Mouse (Mus musculus) adrenal gland (tissue): ENCODE results near the gene Eef1akmt2.

ENCODE experiments used
- intact Hi-C: fragments of 180-260 bp; cut with DNase I; formaldehyde crosslinking; loops from one replicate; pipeline ENCODE4 v1.15.1; 2025
- long read RNA-seq, 2 experiments: library from polyadenylated mRNA; unstranded; transcript quantifications; one replicate each; pipeline ENCODE4 v2.0.0; 2020; ENCODE audit warnings: borderline replicate concordance in 1 of 2; ENCODE audit not compliant: insufficient replicate concordance in 1 of 2

The Eef1akmt2 gene
- long read RNA-seq, experiment 1, transcript Eef1akmt2-201 (6 exons, 1,107 nt) = major isoform, 10 of 20 reads
- long read RNA-seq, experiment 1, partial matches to known transcripts = 0 of 20 reads
- long read RNA-seq, experiment 1, other reads (novel, unspliced or antisense) = 7 of 20 reads
- long read RNA-seq, experiment 2, transcript Eef1akmt2-201 (6 exons, 1,107 nt) = major isoform, 17 of 31 reads
- long read RNA-seq, experiment 2, partial matches to known transcripts = 5 of 31 reads
- long read RNA-seq, experiment 2, other reads (novel, unspliced or antisense) = 6 of 31 reads

DNA sequence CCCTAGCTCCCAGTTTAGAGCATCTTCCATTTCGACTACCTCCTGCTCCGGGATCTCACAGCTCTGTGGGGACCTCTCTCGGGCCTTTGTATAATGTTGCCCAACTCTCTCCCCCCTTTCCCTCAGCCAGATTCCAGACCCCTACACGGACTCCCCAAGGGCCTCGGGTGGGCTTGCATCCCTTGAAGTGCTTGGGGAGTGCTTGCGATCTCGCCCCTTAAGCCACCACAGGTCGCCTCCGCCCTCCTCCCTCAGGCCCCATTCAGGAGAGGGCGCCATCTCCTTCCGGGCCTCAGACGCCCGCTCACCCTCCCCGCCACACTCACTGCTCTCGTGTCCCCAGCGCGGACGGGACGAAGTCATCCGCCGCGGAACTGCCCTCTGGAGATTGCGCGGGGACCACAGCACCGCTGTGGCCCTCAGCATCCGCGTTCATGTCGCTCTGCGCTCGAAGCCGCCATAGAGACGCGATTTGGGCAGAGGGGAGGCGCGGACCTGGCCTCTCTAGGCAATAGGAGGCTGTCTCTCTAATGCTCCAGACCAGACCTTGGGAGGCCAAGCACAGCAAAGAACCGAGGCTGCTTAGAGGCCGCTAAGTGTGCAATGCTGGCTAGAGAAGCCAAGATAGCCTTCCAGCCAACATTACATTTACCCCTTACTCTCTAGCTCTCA lies at the start of gene Eef1akmt2:
Gene Eef1akmt2, minus strand, starts transcription at position 501 of the 672 bp plus-strand sequence.
- intact Hi-C loops = no loop called here

DNA sequence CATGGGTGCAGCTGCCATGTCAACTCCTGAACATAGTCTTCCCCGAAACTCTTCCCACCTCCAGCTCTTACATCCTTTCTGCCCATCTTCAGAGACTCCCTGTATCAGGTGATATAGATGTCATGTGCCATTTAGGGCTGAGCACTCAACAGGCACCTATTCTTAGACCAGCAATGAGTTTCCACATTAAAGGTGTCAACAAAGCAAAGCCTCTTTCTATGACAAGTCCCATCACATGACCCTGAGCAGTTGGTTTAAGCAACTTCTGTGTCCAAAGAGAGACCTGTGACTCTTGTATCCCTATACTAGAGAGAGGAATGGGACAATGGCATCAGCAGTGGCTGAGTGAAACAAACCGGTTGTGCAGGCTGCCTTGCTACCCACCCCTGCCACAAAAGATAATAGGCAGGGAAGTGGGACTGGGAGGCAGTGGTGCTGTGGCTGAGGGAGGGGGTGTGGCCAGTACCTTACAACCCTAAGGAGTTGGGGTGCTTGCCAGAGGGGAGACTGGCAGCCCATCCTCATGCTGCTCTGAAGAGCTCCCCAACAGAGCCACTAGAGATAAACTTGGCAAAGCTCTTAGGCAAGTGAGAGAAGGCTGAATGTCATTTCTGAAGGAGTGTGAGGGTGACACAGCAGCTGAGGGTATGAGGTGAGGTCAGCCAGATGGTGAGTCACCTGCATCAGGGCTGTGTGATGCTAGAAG lies 48.5 kb upstream of the Eef1akmt2 start:
- intact Hi-C loops = no loop called here

DNA sequence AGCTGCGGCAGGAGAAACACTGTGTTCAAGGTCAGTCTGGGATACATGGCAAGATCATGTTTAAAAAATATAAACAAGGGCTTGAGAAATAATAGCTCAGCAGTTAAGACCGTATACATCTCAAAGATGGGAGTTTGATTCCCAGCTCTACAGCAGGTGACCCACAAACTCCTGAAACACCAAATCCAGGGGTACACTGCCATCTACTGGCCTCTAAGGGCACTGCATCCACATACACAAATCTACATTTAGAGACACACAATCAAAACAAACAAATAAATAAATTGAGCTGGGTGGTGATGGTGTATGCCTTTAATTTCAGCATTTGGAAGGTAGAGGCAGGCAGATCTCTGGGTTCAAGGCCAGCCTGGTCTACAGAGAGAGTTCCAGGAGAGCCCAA lies 45.8 kb upstream of the Eef1akmt2 start:
- intact Hi-C loops = loop anchor here (5.0 kb wide), 1 partner anchor 241 kb away; no protein-coding TSS in a partner anchor

DNA sequence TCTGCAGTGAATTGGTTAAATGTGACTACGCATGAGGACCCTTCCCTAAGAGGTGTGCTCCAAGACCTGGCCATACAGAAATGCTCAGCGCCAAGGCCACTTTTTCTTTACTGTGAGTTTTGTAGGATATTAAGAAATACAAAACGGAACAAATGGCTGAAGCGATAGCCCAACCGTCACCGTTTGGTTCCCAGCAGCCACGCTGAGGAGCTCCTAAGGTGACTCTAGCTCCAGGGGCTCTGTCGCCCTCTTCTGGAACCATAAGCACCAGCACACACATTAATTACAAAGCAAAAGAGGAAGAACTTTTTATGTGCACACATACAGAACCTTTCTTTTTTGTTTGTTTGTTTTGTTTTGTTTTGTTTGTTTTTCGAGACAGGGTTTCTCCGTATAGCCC lies 44.8 kb upstream of the Eef1akmt2 start:
- intact Hi-C loops = loop anchor here (5.0 kb wide), 1 partner anchor 240 kb away; no protein-coding TSS in a partner anchor

DNA sequence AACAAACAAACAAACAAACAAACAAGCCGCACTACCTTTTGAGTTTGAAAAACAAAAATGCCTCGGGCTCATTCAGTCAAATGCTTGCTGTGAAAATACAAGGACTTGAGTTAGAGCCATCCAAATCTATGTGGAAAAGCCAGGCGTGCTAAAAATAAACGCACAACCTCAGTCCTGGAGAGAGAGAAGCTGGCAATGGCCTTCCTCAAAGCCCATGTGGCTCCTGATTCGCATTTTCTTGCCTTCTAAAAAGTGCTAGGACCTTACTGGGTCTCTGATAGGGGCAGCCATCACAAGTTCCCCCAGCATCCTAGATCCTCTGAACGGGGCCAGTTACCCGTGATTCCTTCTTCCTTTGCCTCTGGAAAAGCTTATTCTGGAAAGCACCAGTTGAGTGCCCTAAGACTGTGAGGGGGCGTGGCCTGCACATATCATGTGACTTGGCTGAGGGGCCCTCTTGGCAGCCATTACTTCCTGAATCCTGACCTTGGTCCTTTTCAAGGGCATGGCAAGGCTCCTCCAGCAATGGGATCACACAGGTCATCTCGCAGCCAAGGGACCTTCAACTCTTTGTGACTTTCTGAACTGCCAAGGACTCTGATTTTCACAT lies 43.8 kb upstream of the Eef1akmt2 start:
- intact Hi-C loops = loop anchor here (5.0 kb wide), 1 partner anchor 239 kb away; no protein-coding TSS in a partner anchor

DNA sequence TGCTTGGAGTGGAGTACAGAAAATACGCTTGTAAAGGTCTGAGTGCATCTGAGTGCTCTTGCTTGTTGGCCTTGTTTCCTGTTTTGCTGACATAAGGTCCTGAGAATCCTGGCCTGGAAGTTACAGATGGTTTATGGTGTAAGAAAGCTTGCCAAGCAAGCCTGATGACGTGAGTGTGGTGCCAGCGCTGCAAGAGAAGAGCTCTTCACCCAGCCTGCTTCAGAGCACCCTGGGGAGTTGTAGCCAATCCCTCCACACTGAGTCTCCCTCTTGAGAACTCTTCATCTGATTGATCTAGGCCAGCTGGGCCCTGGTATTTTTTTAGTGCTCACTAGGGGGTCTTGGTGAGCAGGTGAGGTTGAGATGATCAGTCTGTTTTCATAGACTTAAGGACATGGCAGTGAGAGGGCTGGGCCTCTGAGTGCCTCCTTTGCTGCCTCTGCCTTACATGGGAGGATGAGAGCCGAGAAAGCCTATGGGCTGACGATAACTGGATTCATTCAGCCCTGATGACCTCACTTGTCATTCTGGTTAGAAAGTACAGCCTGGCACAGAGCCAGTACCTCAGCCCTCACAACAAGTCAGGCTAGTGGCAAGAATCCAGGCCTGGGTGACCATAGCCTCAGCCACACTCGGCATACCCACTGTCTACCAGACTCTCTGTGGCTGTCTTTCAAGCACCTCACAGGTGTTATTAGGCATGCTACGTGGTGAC lies 42.5 kb upstream of the Eef1akmt2 start:
- intact Hi-C loops = loop anchor here (5.0 kb wide), 1 partner anchor 238 kb away; no protein-coding TSS in a partner anchor

DNA sequence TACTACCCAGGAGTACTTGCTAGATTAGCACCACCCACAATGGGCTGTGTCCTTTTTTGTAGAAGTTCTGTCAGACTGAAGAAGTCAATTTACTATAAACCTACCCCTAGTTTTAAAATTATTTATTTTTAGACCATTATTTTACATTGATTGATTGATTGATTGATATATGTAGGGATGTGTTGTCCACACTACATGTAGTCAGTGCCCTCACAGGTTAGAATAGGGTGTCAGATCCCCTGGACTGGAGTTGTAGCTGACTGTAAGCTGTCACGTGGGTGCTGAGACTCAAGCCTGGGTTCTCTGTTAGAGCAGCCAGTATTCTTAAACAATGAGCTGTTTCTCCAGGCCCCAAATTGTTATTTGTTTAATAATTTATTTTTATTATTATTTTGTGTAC lies 40.9 kb upstream of the Eef1akmt2 start:
- intact Hi-C loops = no loop called here

DNA sequence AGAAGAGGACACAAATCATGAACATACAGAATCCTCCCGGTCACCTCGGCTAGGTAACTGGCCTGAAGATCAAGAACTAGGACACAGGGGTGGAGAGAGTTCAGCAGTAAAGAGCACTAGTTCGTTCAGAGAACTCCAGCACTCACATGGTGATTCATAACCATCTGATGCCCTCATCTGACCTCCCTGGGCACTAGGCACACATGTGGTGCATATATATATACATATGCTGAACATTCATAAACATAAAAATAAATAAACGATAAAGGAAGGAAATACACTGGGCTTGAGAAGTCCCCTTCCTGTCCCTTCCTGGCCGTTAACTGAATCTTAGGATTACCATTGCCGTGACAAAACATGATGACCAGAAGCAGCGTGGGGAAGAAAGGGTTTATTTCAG lies 40.3 kb upstream of the Eef1akmt2 start:
- intact Hi-C loops = no loop called here

DNA sequence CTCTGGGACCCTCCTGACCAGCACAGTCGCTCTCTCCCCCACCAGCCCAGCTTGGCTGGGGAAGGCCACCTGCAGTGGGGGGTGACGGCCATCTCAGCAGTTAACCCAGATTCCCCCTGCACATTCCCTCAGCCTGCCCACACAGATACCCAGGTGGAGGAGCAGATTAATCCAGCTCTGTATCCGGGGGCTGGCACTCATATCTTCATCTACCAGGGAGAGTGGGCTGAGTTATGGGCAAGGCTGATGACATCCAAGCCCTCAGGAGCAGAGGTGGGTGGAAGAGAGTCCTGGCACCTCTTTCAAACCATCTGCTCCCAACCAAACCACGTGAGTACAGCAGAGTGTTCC lies 39.8 kb upstream of the Eef1akmt2 start:
- intact Hi-C loops = no loop called here

DNA sequence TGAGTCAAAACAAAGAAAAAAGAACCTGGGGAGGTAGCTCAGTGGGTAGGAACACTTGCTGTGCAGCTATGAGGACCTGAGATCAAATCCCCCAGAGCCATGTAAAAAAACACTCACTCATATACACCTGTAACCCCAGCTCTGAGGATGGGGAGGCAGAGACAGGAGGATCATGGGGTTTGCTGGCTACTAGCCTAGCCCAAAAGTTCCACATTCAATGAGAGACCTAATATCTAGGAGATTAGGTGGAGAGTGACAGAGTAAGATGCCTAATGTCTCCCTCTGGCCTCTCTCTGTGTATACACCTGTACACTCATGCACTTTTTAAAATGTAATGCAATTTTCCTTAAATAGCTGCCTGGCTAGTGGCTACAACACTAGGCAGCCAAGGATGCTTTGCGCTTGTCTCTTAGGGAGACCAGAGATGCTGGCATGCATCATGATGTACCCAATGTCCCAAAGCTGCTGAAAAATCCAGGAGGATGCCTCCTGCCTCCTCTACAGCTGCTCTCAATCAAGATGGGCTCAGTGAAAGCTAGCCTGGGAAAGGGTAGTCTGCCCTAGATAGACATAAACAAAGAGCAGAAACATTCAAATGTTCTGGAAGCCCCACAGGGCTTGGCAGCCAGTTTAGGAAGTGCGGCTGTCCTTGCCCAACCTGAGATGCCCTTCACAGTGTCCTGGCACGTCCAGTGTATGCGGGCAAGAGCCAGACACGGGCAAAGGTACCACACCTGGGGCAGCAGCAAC lies 39.3 kb upstream of the Eef1akmt2 start:
- intact Hi-C loops = no loop called here

DNA sequence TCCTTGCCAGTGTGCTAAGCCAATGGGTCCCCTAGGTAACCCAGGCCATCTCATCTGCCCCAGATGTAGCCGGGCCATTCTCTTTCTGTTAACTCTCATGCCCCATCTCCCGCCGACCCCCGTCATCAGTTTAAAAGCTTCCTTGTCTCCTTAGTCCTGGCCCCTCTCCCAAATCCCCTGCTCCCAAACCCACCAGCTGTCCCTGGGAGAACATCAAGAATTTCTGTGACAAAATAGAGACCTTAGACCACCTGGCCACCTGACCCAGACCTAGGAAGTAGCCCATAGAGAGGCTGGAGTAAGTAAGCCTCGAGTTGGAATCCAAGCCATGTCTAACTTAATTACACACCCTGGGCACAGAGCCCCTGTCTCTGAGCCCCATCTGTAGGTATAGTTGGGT lies 37.7 kb upstream of the Eef1akmt2 start:
- intact Hi-C loops = no loop called here

DNA sequence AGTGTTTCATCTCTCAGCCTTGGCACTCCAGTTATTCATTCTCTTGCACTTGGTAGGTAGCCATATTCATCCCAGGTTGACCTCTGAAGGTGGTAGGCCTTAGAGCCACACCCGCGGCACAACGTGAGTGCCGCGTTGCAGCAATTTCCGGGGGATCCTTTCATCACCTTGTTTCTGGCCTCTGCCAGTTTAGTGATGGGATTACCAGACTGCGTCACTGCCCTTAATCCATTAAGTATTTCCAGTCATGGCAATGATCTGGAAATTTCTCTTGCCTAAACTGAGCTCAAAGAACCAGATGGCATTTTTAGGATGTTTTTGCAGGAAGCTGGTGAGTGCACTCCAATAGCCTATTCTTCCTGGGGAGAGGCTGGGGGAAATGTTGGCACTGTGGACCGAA lies 37.2 kb upstream of the Eef1akmt2 start:
- intact Hi-C loops = no loop called here

DNA sequence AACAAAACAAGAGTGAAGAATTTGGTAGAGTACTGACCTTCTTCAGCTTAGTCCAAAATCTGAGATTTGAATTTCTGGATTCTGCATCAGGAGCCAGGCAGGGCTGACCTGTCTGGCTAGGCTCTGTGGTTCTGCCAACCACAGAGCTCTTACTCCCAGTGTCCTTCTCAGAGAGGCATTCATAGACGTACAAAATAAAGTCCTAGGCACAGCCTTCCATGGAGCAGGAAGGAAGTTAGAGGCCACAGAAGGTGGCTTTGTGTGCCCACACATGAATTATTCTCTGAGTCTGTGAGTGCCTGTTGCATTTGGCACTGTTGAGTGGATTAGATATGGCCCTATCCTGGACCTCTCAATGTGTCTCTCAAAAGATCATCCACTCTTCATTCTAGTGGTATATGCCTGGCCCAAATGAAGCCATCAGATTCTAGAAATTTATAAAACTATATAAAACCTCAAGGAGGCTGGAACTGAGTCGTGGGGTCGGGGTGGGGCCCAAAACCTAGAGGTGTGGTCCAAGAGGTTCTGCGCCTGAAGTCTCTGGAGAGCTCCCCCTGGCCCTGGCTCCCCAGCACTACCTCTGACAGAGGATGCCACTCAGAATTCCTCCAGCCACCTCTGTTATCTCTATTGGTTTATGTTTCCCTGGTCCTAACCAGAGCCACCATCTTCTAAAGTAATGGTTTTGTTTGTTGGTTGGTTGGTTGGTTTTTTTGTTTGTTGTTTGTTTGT lies 36.2 kb upstream of the Eef1akmt2 start:
- intact Hi-C loops = no loop called here

DNA sequence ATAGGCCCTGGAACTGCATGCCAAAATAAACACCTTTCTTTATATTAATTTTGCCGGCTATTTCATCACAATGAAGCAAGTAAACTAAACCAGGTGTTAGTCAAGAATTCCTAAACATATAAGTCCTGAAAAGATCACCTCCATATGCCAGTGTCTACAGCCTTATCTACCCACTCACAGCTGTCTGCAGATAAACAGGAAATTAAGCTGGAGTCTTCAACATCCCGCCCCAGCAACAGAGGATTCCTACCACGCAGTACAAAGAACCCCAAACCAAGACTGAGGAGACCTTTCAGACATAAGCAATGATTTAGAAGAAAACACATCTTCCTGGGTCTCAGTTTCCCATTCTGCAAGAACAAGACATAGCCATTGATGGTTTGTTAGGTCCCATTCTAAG lies 35.6 kb upstream of the Eef1akmt2 start:
- intact Hi-C loops = no loop called here

DNA sequence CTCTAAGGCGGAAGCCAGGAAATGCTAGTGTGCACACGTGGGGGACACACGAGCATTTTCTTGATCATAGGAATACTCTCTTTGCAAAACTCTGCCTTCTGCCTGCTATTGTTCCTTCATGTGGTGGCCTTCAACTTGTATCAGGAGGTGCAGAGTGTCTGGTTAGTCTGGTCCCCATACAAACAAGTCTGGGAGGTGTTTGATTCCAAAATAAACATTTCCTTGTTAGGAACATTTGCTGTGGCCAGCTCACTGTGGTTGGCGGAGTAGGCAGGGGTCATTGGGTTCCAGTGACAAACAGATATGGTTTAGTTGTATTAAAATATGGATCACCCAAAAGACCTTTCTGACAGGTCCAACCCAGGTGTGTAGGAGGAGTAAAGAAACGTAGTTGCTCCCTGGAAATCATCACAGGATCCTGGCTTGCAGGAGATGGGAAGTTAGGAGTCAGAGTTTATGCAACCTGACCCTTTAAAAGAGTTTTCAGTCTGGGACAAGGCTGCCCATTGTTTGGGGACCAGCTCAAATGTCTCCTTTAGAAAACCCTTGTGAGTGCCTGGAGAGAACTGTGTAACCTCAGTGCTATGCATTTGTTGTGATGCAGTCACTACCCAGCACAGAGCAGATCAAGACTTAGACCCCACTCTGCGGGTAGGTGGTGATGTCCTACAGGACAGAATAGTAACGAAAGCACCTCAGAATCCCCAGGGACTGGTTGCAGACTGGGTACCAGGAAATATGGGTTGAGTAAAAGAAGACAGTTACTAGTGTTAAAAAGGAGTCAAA lies 34.7 kb upstream of the Eef1akmt2 start:
- intact Hi-C loops = no loop called here

DNA sequence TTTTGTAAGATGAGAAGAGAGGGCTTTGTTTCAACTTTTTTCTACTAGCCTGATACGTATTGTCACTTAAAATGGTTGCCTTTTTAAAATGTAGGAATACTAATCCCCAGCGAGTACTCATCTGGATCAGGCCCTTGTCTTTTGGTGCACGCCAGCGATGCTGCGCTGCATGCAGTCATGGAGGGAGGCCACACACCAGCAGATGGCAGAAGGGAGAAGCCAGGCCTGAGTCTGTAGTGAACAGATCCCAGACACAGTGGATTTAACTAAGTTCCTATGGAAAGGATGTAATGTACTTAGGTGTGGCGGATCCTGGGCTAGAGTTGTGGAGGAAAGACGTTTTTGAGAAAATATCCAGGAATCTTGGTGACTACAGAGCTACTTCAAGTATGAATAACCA lies 31.6 kb upstream of the Eef1akmt2 start:
- intact Hi-C loops = no loop called here

DNA sequence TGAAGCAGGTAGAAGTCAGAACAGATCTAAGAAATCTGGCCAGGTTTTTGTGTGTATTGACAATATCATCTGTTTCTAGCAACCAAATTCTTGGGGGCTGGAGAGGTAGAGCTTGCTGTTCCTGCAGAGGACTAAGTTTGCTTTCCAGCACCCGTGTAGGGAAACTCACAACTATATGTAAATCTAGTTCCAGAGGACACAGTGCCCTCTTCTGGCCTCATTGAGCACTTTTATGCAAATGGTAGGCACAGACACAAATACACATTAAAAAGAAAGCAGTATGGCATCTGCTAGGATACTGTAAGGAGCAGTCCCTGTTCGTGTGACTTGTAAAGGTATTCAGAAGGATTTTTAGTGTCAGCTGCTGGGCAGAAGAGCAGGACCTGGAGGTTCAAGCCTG lies 29.9 kb upstream of the Eef1akmt2 start:
- intact Hi-C loops = no loop called here

DNA sequence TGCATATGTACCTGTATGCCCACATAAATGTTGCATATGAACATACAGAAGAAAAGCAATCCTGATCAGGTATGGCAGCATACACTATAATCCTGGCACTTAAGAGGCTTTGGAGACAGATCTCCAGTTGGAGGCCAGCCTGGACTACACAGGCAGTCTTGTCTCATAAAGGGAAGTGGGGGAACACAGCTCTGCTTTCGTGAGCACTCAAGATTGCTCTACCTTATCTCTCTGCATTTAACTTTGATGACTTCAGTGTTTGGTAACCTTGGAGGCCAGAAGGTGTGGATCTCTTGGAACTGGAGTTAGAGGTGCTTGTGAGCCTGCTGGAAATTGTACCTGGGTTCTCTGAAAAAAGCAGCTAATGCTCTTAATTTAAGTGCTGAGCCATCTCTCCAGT lies 27.8 kb upstream of the Eef1akmt2 start:
- intact Hi-C loops = no loop called here
